Comparison of ENCODE assay signal across 18 mouse cellular contexts in genomic region chr2:179303765-179304164, GRCm38 (mm10).
"Had no signal": no experiment of that assay in that cellular context is flagged by ENCODE, and none has a peak within 500 bp of the region (broad histone marks: within the 10 kb centered on the region; RNA-seq: fewer than 3 reads in every experiment).

No protein-coding gene starts in this region.

- H3K9me3 ChIP-seq: midbrain, embryonic 10.5 days; midbrain, embryonic 12.5 days; neural tube, embryonic 13.5 days; neural tube, embryonic 15.5 days had no signal

- ATAC-seq: midbrain, embryonic 16.5 days had no signal

- DNase-seq: lung, embryonic 14.5 days; lung, postnatal 10 days; lung, postnatal 4 days; midbrain, embryonic 14.5 days; retina, postnatal 1 day; right cerebral cortex, adult 18-20 months; right cerebral cortex, postnatal 25 days; right cerebral cortex, postnatal 4 days; spleen, adult 18-20 months; thymus, adult 18-20 months; thymus, postnatal 14 days; thymus, postnatal 36 days had no signal

- H3K36me3 ChIP-seq: midbrain, embryonic 10.5 days; midbrain, embryonic 12.5 days; neural tube, embryonic 13.5 days; neural tube, embryonic 15.5 days had no signal

- H3K4me3 ChIP-seq: midbrain, embryonic 10.5 days; midbrain, embryonic 12.5 days; myocyte; neural tube, embryonic 13.5 days; neural tube, embryonic 15.5 days had no signal

- H3K9ac ChIP-seq: lung, embryonic 14.5 days; midbrain, embryonic 12.5 days; neural tube, embryonic 13.5 days; neural tube, embryonic 15.5 days had no signal

- H3K27ac ChIP-seq: midbrain, embryonic 12.5 days; neural tube, embryonic 13.5 days; neural tube, embryonic 15.5 days had no signal

- H3K4me2 ChIP-seq: lung, embryonic 14.5 days; midbrain, embryonic 12.5 days; neural tube, embryonic 13.5 days; neural tube, embryonic 15.5 days had no signal
